Mouse (Mus musculus): ENCODE data around the gene Tex19.2. TPM values are rescaled to one million over a fixed set of nuclear protein-coding genes. Genes with fewer than 3 reads are reported as not detected.
"Not testable (repeated sequence)": the region's sequence is repeated elsewhere in the genome, so short reads cannot be mapped to it uniquely, and the experiment has no call there.

Gene Tex19.2
- total RNA-seq, 2 experiments from 2014 or later: not detected

DNA sequence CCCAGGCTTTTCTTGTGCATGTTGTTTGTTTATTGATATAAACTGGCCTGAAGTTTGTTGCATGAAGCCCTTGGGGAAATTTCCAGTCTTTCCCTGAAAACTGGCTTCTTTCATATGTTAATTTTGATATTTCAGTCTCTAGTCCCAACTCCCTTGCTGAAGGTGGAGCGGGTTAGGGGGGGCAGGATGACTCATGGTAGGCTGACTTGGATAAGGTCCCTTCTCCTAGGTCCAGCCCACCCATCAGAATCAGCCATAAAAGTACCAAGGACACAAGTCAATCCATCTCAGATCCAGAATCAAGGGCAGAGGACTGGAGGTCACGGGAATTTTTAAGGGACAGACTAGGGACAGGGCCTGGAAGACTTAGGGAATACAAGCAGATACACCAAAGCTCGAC lies 7.4 kb downstream of the Tex19.2 start:
- no peak for DNase-seq

- no peak for DNase-seq
Measured at GRCm38 (mm10) chr11:121109986-121110385, 8.5 kb downstream of the Tex19.2 start.

GRCm38 (mm10) chr11:121108061-121108460 lies 10.4 kb downstream of the Tex19.2 start:
- no peak for DNase-seq

- DNase-seq: not testable (repeated sequence)
Measured at GRCm38 (mm10) chr11:121107242-121107641, 11.2 kb downstream of the Tex19.2 start.

- DNase-seq: no peak
Measured at GRCm38 (mm10) chr11:121101124-121101805, 17.2 kb downstream of the Tex19.2 start.

- DNase-seq: no peak
Measured at GRCm38 (mm10) chr11:121100692-121101091, 17.8 kb downstream of the Tex19.2 start.

- no peak for DNase-seq
Measured at GRCm38 (mm10) chr11:121099762-121100161, 18.7 kb downstream of the Tex19.2 start.

GRCm38 (mm10) chr11:121092606-121093585 lies 25.6 kb downstream of the Tex19.2 start:
- DNase-seq: no peak

DNA sequence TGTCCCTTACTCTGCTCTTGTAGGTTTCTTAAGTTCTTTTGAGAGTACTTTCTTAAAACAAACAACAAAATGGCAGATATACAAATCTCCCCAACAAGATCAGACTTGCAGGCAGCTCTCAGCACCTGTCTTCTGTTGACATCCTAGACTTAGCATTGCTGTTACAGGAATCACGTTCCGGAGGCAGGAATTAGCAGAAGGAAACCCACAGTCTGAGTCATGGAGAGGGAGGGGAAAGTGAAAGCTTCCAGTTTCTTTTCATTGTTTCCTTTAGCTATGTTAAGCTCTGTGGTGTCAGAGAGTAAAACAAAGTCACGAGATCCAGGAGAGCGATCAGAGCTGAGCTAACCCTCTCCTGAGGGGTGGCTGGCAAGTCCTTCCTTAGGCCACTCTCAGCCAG lies 27.5 kb downstream of the Tex19.2 start:
- DNase-seq: no peak

DNA sequence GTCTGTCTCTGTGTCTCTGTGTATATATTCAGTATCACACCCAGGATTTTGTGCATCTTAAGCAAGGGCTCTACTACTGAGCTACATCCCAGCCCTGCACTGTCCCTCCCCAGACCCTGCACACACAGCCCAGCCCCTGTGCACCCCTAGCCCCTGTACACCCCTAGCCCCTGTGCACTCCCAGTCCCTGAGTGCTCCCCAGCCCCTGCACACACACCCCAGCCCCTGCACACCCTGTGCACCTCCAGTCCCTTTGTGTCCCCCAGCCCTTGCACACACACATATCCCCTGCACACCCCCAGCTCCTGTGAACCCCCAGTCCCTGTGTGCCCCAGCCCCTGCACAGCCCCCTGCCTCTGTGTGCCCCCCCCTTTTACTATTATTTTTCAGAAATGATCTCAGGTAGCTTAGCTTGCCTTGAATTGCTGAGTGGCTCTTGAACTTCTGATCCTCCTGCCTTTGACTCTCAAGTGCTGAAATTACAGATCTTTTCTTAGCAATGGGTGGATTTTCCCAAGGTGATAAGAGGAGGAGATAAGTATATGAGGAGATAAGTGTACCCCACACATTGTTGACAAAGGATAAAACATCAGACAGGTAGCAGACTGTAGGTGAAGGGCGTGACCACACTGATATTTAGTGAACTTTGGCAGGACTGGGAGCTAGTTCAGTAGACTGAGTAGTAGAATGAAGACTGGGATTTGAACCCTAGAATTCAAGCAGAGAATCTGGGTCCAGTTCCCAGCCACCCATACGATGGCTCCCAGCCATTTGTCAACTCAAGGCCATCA lies 28.5 kb downstream of the Tex19.2 start:
- no peak for DNase-seq

DNA sequence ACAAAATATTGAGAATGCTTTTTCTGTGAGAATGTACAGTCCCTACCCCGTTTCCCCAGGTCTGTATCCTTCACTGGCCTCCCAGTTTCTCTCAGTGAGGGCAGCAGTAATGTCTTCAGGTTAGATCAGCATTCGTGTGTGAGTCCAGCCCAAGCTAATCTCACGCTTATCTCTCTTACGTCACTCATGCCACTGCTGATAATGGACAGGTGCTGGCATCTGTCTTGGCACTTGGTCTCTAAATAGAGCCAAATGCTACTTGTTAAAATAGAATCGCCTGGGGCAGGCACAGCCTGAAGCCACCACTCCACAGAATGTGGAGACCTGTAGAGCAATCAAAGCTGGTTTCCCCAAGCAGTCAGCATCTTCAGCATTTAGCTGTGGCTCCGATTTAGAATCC lies 29.5 kb downstream of the Tex19.2 start:
- DNase-seq: no peak

DNA sequence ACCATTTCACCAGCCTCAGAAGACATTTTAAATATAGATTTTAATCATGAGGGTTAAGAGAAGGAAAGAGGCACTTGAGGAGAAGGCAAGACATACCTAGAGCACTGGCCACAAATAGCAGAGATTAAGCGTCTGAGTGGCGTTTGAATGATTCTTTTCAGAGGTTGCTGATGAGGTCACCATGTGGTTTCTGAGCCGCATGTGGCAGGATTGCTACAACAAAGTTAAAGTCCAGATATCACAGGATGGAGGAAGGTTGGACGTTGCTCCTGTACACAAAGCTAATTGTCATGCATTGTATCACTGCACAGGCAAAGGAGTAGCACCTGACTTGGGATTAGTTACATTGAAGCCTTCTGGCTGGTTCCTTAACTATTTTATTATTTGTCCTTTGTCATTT lies 32.2 kb downstream of the Tex19.2 start:
- no peak for DNase-seq

DNA sequence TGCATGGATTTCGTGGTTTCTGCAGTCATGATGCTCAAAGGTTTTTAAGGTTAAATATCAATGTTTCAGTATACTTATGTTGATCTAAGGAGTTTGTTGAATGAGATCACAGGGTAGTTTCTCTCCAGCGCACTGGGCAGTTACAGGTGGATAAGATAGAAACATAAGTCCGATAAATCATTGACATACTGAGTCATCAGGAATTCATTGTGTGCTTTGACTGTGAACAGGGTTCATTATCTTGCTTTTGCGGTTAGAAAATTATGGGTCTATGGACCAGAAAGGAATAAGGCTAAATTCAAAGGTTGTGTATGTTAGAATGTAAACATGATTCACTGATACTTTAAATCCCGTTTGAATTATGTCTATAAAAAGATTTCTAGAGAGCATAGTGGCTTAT lies 33.3 kb downstream of the Tex19.2 start:
- DNase-seq: no peak

GRCm38 (mm10) chr11:121082857-121083500 lies 35.5 kb downstream of the Tex19.2 start:
- no peak for DNase-seq

GRCm38 (mm10) chr11:121082250-121082649 lies 36.2 kb downstream of the Tex19.2 start:
- no peak for DNase-seq

DNA sequence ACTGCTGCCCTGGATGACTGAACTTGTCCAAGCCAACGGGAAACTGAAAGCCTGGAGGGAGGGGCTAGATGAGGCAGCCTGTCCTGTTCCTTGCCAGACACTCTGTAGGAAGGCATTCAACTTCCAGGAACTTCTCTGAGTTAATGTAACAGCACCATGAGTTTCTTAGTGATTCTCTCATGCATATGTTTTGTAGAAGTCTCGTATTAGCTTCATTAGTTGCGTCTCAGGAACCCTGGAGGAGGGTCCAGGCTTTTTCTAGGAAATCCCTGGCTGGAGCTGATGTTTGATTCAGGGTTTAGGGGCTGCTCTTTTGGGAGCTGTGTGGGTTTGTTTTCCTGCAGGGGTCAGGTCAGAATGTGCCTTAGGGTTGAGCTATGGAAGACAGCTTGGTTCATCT lies 37.4 kb downstream of the Tex19.2 start, which contains the start of gene Sectm1a:
Sectm1a (minus strand) TSS at position 101 of the 400 bp plus-strand sequence.
- no peak for DNase-seq

DNA sequence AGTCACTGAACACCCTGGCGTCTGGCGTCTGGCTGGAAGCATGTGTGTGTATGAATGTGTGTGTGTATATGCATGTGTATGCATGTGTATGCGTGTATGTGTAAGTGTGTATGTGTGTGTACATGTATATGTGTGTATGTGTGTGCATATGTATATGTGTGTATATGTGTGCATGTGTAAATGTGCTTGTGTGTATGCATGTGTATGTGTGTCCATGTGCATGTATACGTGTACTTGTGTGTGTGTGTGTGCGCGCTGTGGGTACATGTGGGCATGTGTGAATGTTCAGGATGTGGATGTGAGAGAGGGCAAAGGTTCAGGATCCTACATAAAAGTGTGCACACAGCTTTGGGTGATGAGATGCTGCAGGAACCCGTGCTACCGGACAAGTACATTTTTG lies 38.1 kb downstream of the Tex19.2 start:
- DNase-seq: no peak

- DNase-seq: no peak
Measured at GRCm38 (mm10) chr11:121075655-121076054, 42.8 kb downstream of the Tex19.2 start.

DNA sequence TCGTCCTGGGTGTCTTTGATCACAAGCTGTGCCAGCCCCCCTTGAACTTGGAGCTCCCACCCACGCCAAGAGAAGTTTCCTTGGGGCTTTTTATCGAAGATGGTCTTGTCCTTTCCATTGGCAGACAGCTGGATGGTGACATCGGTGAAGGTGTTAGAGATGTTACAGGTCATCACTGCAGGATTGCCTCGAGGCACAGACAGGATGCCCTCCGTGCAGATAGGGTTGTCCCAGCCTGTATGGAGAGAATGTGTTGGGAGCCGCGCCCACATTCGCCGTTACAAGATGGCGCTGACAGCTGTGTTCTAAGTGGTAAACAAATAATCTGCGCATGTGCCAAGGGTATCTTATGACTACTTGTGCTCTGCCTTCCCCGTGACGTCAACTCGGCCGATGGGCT lies 48.8 kb downstream of the Tex19.2 start:
- not testable (repeated sequence) for DNase-seq

- DNase-seq: no peak
Measured at GRCm38 (mm10) chr11:121067895-121068294, 50.6 kb downstream of the Tex19.2 start.

Measured in layer of hippocampus, postnatal 36 days (tissue).